Mouse (Mus musculus) adrenal gland, postnatal 10 days (tissue): Measurements from ENCODE around the gene Garnl3. TPM values are rescaled to one million over a fixed set of nuclear protein-coding genes. Genes with fewer than 3 reads are reported as not detected.
"Not testable (repeated sequence)": the region's sequence is repeated elsewhere in the genome, so short reads cannot be mapped to it uniquely, and the experiment has no call there.

ENCODE experiments used
- DNase-seq: peaks from one replicate; pipeline ENCODE4 v3.0.0; 2021; ENCODE audit warnings: mixed read lengths
- total RNA-seq, 2 experiments: library from RNA; stranded (reverse); gene quantifications; 2 replicates each; pipeline ENCODE4 v1.2.3; 2021

Gene Garnl3
- total RNA-seq, 2 experiments from 2014 or later: 16.4 to 29.5 TPM

DNA sequence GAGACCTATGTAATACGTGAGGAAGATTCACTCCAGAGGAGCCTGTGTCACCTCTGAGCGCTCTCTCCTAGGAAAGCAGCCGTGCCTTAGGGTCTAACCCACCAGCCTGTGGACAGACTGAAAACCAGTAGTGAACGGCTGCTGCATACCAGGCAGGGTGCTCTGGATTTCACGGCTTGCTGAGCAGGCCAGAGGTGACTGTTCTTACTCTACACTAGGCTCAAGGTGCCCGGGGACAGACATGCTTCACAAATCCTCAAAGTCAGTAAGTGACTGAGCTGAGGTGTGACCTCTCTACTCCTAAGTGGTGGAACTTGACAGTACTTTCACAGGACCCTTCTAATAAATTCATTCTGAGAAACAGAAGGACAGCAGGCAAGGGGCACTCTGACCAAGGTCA, 108.6 kb downstream of the Garnl3 start:
- no peak for DNase-seq

DNA sequence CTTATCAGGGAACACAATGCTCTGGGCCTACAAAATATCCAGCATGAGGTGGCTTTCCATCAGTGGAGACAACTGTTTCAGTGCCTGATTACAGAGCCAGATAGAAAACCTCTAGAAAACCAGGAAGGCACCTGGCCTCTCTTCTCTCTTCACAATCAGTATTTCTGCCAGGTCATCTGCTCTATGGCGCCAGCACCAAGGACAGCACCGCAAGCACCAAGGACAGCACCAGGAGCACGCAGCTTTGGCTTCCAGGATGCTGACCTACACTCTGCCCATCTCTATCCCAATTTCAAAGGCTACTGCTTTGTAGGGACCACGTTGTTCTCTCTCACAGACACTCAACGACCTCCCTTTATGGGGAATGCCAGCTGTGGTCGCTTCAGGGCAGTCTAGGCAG, 113.4 kb downstream of the Garnl3 start:
- peak; percentile 87 for DNase-seq

DNA sequence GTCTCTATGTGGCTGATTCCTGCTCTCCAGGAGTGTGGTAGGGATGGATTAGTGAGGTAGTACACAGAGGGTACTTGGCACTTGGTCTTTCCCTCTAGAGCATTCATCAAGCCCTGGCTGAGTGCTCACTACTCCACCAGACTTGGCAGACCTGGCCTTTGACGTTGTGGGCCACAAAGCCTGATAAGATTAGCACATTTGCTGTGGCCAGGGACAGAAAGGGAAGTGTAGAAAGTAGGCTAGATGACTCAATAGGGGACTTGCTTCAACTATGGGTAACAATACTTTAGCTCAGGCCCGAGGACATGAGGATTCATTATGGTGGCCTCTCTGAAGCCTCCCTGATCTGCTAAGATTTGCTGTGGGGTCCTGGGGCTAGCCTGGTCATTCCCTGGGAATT, 114.3 kb downstream of the Garnl3 start:
- DNase-seq: no peak

DNA sequence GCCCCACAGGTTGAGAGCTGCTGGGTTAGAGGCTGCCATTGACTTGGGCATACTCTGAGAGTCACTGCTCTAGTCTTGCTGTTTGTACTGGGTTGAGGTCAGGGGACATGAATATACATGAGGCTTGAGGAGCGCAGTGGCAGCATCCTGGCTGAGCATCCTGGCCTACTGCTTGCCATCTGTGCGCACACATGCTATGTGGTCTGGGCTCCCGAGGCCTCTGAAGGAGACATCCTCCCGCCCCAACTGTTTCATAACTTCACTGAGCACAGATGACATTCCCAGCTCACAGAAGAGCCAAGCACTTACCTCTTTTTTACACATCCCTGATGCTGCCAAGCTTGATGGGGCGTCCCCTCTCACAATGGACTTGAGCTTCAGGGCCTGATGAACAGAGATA, 116.6 kb downstream of the Garnl3 start:
- no peak for DNase-seq

DNA sequence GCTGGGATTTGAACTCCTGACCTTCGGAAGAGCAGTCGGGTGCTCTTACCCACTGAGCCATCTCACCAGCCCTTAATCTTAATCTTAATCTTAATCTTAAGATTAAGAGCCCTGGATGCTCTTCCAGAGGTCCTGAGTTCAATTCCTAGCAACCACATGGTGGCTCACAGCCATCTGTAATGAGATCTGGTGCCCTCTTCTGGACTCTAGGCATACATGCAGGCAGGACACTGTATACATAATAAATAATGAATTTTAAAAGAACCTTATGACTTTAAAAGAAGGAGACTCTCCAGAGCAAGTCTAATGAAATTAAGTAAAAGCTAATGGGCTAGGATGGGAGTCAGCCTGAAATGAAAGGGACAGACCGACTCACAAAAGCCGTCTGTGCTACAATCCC, 122.4 kb downstream of the Garnl3 start:
- DNase-seq: not testable (repeated sequence)

DNA sequence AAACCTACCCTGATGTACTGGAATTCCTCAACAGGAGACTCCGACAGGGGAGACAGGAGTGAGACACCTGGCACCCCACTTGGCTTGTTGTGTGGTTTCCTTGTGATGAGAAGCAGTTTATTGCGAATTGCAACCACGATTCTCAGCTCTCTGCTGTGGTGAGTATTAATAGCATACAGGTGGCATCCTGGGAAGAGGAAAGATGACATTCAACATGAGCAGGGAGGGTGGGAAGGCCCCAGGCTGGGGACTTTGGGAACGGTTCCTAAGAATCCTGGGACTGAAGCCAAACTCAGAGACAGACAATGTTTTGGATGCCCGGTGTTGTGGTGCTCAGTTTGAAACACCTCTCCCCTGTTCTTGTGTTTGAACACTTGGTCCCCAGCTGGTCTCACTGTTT, 126.4 kb downstream of the Garnl3 start:
- DNase-seq: no peak

DNA sequence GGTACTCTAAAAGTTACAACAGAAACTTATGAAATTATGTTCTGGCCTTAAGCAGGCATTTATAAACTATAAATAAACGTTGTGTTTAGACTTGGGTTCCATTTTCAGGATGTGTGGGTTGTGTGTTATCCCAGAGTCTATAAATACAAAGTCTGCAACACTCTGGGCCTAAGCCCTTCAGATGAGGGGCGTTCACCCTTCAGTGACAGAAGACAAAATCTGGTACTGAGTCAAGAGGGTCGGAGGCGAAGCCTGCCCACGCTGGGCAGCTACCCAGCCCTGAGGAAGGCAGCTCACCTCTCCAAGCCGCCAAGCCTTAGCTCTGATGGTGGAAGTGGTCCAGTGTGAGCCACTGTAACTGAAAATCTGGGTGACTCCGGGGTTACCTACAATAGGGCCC, 129.3 kb downstream of the Garnl3 start:
- no peak for DNase-seq

DNA sequence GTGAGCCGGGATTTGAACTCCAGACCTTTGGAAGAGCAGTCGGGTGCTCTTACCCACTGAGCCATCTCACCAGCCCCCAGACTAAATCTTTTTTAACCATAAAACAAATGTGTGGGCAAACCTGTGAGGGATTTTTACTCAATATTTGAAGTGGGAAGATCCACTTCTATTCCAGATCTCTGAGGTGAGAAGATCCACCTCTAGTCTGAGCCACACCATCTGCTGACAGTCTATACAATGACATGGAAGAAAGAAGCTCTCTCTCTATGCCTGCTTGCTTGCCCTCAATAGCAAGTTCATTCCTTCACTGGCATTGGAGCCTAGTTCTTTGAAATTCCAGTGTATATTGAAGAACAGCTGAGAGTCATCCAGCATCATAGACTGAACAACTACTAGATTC, 131.7 kb downstream of the Garnl3 start:
- no peak for DNase-seq

DNA sequence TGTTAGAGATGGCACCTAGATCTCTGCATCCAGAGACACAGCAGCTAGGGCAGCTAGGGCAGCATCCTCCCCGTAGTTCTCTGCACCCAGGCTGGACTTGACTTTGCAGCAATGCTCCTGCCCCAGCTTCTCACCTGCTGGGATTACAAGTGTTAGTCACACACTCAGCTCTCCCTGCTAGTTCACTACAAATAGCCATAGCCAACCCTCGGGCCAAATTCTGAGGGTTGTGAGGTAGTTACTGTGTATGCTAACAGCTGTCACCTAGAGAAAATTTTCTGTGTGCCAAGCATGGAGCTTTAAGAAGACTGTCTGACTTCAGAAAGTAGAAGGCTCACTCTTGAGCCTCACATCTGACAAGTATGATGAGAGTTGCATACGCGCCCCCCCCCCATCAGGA, 133.7 kb downstream of the Garnl3 start:
- no peak for DNase-seq

DNA sequence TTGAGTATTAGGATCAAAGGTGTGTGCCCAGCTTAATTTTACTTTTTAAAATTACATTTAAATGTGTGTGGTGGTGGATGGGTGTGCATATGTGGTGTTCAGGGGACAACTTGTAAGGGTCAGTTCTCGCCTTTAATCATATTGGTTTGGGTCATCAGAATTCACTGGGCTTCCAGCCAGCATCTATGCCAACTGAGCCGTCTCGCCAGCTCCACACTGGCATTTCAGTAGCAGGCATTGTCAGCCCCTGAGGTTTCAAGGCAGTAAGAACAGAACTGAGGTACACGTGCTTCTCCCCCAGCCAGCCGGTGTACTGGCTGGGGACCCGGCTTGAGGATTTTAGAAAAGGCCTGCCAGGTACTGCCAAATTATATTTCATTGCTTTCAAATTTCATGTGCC, 134.4 kb downstream of the Garnl3 start:
- DNase-seq: no peak

DNA sequence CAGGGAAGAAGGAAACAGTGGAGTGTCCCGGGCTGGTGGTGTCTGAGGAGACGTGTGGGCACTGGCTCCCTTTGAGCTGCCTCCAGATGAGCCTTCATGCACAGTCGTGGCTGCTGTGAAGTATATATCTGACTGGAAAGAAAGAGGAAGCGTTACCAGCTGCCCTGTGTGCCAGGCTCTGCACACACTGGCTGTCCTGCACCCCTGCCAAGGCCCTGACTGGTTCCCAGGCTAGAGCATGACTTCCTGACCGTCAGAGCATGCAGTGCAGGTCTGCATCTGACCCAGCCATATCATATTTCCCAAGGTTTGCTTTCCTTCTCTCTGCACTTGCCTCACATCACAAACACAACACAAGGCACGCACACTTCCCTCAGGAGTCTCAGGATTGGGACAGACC, 139.3 kb downstream of the Garnl3 start:
- no peak for DNase-seq

DNA sequence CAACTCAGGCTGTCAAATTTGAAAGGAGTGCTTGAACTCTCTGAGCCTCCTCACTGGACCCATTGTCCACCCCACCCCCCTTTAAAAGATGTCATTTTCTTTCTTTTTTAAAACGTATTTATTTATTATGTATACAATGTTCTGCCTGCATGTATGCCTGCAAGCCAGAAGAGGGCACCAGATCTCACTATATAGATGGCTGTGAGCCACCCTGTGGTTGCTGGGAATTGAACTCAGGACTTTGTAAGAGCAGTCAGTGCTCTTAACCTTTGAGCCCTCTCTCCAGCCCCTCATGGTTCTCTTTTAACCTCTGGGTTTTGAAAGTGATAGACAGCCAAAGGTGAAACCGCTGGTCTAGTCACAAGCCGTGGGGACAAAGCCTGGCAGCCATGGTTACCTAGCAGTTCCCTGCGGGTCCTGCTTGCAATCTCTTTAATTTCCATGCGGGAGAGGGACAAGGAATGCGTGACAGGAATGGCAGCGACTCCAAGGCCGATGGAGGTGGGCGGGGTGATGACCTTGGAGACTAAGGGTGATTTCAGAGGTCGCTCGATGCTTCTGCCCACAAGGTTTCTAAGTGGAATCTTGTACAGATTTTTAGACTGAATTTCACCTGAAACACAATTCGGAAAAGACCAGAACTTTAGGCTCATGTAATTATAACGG, 141.2 kb downstream of the Garnl3 start:
- no peak for DNase-seq

DNA sequence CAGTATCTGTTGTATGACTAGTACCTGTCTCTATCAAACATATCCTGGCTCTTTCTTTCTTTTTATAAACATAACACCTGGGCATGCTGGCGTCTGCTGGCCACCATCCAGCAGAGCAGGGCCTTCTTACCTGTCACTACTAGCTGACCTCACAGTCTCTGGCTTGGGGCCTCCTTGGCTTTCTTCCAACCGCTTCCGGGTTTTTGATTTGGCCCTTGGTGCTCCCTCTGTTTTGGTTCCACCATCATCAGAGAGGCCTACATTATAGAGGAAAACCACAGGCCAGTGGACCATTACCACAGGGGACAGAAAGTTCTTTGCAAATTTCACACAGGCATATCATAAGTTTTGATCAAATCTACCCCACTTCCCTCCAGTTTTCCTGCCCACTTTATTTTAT, 142.1 kb downstream of the Garnl3 start:
- DNase-seq: no peak

DNA sequence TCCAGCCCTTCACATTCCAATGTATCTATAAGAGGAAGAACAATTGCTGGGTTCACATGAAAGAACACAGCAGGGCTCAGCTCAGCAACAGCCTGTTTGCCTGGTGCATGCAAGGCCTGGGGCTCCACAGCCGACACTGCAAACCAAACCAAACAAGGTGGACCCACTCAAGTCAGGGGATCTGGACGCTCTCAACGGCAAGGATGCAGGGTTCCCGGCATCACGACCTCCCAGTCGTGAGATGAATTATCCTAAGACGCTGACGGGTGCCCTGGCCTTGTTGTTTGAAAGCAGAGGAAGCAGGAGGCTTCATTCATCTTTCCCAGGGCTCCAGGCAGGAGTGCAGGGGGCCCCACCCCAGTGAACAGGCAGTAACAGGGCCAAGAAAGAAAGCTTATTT, 145.6 kb downstream of the Garnl3 start:
- DNase-seq: no peak

DNA sequence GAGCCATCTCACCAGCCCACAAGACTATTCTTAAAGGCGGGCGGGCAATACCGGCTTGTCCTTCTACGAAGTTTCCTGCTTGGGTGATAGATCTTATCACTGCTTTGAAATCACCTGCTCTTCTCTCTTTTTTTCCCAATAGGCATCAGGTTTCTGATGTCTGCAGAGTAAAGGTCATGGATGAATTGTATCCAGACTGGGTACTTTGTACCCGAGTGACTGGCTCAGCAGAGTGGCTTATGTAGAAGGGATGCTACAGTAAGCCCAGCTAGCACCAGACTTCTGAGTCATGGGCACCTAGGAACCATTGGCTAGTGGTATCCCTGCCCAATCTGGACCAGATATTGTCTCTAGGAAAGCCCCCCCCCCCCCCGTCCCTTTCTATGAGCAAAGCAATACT, 147.8 kb downstream of the Garnl3 start:
- DNase-seq: no peak

DNA sequence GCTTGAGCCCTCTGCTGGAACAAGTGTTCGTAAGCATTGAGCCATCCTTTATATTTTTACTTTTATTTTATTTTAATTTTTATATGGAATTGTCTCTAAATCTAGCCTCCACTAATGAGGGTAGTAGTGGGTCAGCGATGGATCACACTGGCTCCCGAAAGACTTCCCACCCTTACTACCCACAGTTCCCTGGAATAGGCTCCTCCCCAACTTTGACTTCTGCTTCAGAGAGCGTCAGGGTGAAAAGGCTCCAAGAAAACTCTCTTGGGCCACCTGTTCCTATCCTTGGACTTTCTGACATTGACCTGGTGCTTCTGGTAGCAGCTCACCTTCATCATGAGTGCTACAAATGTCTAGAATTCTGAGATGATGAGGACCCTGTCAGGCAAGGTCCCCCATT, 148.8 kb downstream of the Garnl3 start:
- DNase-seq: peak; percentile 31

DNA sequence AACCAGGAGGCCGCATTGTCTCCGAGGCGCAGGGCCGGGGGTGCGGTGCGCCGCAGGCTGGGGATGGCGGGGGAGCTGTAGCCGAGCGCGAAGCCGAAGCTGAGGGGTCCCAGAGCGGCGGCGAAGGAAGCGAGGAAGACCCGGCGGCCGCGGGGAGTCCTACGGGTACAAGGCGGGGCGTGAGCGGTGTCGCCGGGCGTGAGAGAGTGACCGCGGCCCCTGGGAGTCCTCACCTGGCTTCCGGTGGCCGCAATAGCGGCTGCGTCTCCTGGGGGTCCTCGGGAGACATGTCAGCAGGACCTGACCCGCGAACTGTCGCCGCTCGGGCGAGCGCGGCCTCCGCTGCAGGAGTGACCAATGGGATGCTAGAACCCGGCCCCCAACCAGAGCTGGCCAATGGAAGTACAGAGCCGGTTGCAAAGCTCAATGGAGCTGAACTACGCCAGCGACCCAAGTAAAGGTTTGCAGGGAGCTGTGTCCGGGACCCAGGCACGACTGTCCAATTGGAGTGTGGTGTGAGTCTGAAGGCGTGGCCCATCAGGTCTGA, 149.7 kb downstream of the Garnl3 start, which contains the start of gene Slc2a8:
Slc2a8 (minus strand) TSS at position 359 of the 547 bp plus-strand sequence.
- peak; percentile 95 for DNase-seq

DNA sequence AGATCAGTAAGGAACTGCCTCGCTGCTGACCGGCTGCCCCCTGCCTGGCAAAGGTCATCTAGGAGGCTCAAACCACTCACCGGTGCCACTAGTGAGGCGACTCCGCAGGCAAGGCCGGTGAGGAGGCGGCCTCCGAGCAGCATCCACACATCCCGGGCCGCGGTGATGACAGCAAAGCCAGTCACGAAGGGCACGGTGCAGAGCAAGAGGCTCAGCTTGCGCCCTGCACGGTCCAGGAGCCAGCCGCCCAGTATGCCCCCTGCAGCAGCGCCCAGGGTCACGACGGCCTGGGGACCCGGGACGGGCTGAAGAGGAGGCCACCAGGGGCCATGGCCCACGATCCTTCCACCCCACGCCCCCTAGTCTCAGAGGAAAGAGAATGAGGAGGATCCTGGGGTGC, 150.2 kb downstream of the Garnl3 start:
- DNase-seq: peak; percentile 59

DNA sequence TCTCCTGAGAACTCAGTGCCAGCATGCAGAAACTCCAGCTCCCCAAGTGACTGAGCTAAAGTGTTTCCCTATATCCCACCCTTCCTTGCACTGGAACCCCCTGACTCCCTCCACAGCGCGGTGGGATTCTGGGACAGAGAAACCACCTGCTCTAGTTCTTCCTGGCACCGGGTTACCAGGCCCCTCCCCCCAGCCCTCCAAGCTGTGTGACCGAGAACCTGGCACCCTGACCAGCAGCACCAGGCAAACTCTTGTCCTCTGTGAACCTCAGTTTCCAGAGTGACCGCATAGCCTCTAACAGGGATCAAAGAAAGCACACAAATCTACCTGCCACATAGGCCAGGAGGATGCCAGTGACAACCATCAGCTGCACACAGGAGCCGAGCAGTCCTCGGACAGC, 151.8 kb downstream of the Garnl3 start:
- no peak for DNase-seq

DNA sequence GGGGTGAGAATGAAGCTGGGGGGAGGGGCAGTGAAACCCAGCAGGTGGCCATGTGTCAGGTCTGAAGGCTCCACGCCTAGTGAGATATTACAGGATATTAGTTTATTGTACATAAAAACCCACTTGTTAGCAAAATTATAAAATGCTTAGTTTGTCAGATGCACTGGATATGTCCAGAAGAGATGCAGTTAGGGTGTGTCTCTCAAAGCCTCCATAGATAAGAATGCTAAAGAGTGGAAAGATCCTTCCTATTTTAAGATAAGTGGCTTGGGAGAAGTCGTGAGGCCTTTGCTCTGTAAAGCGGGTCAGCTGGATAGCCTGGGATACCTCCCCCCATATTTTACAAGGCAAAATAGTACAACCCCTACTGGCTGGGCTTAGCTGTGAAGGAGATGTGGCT, 152.8 kb downstream of the Garnl3 start:
- DNase-seq: no peak

DNA sequence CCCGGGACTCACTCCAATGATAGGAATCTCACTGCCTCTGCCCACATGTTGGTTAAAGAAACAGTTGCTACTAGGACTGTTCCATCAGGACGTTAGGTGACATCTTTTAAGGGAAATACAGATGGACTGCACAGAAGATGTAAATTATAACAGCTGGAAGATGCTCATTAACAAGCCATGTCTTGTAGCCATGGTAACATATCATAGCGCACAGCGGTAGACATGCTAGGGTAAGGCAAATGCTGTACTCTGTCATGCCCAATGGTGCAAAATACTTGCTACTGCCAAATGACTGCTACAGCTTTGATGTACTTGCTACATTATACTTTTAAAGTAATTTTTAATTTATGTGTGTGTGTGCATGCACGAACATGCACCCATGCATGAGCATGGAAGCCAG, 154.3 kb downstream of the Garnl3 start:
- no peak for DNase-seq

DNA sequence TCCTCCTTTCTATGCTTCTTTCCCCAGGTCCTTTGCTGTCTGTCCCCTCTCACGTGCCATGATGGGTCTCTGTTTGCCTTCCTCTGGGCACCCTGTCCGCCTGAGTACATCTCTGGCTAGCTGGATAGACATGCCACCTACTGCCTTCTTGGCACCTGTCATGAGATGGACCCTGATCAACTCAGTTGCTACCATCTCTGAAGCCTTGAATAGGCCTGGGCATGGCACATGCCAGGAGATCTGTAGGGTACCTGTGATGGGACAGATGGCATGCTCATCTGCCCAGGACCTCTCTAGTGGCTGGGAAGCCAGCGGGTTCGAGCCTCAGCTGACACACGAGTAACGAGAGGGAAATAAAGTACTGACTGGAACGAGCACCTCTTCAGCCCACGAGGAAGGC, 157.2 kb downstream of the Garnl3 start:
- DNase-seq: no peak

DNA sequence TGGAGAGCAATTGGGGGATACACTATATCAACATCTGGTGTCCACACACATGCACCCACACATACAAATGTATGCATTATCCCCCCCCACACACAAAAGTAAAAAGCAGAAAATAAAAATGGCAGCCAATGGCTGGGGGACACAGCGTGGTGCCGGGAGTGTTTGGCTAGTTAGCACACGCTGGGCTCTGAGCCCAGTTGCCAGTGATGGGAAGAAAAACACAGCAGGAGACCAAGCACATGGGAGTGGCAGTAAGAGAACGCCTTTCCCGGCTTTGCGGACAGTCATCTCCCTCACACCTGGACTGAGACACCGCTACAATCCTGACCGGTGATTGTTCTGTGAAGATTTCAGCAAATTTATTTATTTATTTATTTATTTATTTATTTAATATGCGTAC, 160.2 kb downstream of the Garnl3 start:
- no peak for DNase-seq

DNA sequence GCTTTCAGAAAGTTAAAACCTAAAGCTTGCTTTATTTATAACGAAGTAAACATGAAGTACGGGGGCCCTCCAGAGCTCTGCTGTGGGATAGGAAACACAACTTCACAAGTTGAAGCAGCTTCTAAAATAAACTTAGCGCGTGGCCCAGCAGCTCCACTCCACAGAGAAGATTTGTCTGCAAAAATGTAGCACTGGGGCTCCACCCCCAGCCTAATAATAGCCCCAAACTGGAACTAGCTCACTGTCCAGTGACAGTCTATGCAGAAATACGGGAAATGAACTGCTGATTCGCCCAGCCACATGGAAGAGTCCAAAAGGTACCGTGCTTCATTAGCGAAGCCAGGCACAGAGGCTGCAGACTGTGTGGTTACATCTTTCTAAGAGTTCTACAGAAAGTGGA, 162.1 kb downstream of the Garnl3 start:
- no peak for DNase-seq
